Mouse (Mus musculus): ENCODE data around the gene Maml2.

Gene Maml2

GRCm38 (mm10) chr9:13310236-13310635 lies 12.5 kb downstream of the Maml2 start:
- no peak for DNase-seq

GRCm38 (mm10) chr9:13311094-13311493 lies 13.3 kb downstream of the Maml2 start:
- DNase-seq: peak; percentile 64

GRCm38 (mm10) chr9:13313923-13314322 lies 16.2 kb downstream of the Maml2 start:
- DNase-seq: peak; percentile 57

GRCm38 (mm10) chr9:13314577-13315004 lies 16.8 kb downstream of the Maml2 start:
- peak; percentile 74 for DNase-seq

- peak; percentile 81 for DNase-seq
Observed at GRCm38 (mm10) chr9:13315393-13315792, 17.6 kb downstream of the Maml2 start.

GRCm38 (mm10) chr9:13319566-13319965 lies 21.8 kb downstream of the Maml2 start:
- peak; percentile 68 for DNase-seq

- peak; percentile 72 for DNase-seq
Observed at GRCm38 (mm10) chr9:13320800-13321364, 23.1 kb downstream of the Maml2 start.

GRCm38 (mm10) chr9:13323074-13323473 lies 25.3 kb downstream of the Maml2 start:
- DNase-seq: no peak

GRCm38 (mm10) chr9:13323612-13324011 lies 25.9 kb downstream of the Maml2 start:
- DNase-seq: peak; percentile 93

- peak; percentile 56 for DNase-seq
Observed at GRCm38 (mm10) chr9:13414230-13414766, 116.5 kb downstream of the Maml2 start.

GRCm38 (mm10) chr9:13425031-13425940 lies 127.5 kb downstream of the Maml2 start:
- DNase-seq: peak; percentile 98

- DNase-seq: peak; percentile 86
Observed at GRCm38 (mm10) chr9:13429477-13430125, 131.8 kb downstream of the Maml2 start.

- peak; percentile 96 for DNase-seq
Observed at GRCm38 (mm10) chr9:13430302-13430701, 132.5 kb downstream of the Maml2 start.

- peak; percentile 65 for DNase-seq
Observed at GRCm38 (mm10) chr9:13430744-13431143, 133.0 kb downstream of the Maml2 start.

- DNase-seq: peak; percentile 80
Observed at GRCm38 (mm10) chr9:13431646-13432045, 133.9 kb downstream of the Maml2 start.

- peak; percentile 66 for DNase-seq
Observed at GRCm38 (mm10) chr9:13433501-13434090, 135.8 kb downstream of the Maml2 start.

GRCm38 (mm10) chr9:13440911-13441310 lies 143.2 kb downstream of the Maml2 start:
- peak; percentile 58 for DNase-seq

- DNase-seq: peak; percentile 93
Observed at GRCm38 (mm10) chr9:13442012-13442735, 144.4 kb downstream of the Maml2 start.

GRCm38 (mm10) chr9:13443484-13444211 lies 145.9 kb downstream of the Maml2 start:
- DNase-seq: peak; percentile 90

- no peak for DNase-seq
Observed at GRCm38 (mm10) chr9:13446236-13446635, 148.5 kb downstream of the Maml2 start.

GRCm38 (mm10) chr9:13446703-13447285 lies 149.0 kb downstream of the Maml2 start, which contains the start of gene Gm17571:
TSS of gene Gm17571 (minus strand) at chr9:13446753.
- no peak for DNase-seq
